Mouse (Mus musculus) spleen, adult 10 weeks (tissue): ENCODE results near the gene Pnrc1. TPM values are rescaled to one million over a fixed set of nuclear protein-coding genes. Genes with fewer than 3 reads are reported as not detected.

Source experiments
- polyA plus RNA-seq: library from polyadenylated mRNA; stranded (reverse); fragments of 350-450 nt; fragmentation: Illumina TruSeq; extraction: RNeasy Lipid Tissue Mini Kit (QIAGEN cat#74804); gene quantifications from one replicate; pipeline ENCODE4 v1.2.3, GENCODE M21; 2015; ENCODE audit warnings: low replicate concordance; ENCODE audit not compliant: insufficient read depth

Gene Pnrc1
- 135 TPM for polyA plus RNA-seq

GRCm38 (mm10) chr4:33290002-33290401 is at the start of gene Pnrc1:
TSS of gene Pnrc1 (minus strand) at chr4:33290163.

DNA sequence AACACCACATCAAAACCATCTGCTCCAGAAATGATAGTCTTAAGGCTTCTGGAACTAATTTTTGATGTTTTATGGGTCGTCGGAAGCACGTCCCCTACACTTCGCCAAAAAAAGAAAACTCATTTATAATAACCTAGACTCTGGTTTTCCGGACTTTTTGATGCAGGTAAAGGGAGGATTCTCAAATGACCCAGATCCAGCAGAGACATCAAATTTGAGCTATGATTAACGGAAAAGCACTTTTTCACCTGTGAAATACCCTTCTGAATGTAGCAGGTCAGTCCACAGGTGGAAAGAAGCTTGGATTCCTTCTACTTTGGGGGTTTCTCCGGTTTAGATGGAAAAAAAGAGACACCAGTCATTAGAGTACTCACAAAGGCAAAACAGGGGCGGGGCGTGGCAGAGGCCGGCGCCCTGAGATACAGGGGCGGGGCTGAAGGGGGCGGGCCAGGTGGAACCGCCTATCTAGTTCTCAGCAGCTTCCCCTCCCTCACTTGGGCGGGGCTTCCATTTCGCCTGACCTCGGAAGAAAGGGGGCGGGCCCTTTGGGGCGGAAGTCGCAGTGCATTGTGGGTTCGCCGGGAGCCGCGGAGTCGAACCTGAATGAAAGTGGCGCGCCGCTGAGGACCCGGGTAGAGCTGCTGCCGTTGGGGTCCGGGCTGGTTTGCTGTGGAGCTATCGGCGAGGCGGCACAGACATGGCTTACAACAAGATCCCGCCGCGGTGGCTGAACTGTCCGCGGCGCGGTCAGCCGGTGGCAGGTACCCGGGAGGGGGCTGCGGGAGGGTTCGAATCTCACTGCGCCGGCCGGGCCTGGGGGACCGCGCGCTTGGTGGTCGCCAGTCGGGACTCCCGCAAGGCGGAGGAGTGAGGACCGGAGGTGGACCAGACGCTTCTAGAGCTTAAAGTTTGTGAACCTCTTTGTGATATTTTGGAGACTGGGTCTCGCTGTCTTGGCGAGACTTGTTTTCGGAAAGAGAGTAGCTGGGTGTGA is 20.1 kb upstream of the Pnrc1 start, which contains the start of gene Rngtt:
Gene Rngtt (plus strand): TSS at position 548 of the 994 bp plus-strand sequence.

GRCm38 (mm10) chr4:33208881-33209841 is 80.8 kb downstream of the Pnrc1 start, which contains the start of gene Srsf12:
TSS of gene Srsf12 (plus strand) at chr4:33208991.

Other genes with a start within 250 kb of the Pnrc1 start
- gene Gabrr2, start 227.2 kb downstream of the Pnrc1 start, polyA plus RNA-seq, result 2.5 TPM
- gene Gabrr1, start 157.6 kb downstream of the Pnrc1 start, polyA plus RNA-seq, result not detected
- gene Pm20d2, start 100.4 kb downstream of the Pnrc1 start, polyA plus RNA-seq, result 0.70 TPM
- 1.1 TPM for gene Srsf12, start 81.2 kb downstream of the Pnrc1 start, polyA plus RNA-seq
- 26.8 TPM for gene Rngtt, start 20.1 kb upstream of the Pnrc1 start, polyA plus RNA-seq